Mouse (Mus musculus): Measurements from ENCODE around the gene Higd1a. TPM values are rescaled to one million over a fixed set of nuclear protein-coding genes. Genes with fewer than 3 reads are reported as not detected.
A peak's percentile ranks its signal among the peaks of the same experiment; 100 is the strongest.

Gene Higd1a
- polyA plus RNA-seq, 1 experiment from 2014 or later: 224 TPM

DNA sequence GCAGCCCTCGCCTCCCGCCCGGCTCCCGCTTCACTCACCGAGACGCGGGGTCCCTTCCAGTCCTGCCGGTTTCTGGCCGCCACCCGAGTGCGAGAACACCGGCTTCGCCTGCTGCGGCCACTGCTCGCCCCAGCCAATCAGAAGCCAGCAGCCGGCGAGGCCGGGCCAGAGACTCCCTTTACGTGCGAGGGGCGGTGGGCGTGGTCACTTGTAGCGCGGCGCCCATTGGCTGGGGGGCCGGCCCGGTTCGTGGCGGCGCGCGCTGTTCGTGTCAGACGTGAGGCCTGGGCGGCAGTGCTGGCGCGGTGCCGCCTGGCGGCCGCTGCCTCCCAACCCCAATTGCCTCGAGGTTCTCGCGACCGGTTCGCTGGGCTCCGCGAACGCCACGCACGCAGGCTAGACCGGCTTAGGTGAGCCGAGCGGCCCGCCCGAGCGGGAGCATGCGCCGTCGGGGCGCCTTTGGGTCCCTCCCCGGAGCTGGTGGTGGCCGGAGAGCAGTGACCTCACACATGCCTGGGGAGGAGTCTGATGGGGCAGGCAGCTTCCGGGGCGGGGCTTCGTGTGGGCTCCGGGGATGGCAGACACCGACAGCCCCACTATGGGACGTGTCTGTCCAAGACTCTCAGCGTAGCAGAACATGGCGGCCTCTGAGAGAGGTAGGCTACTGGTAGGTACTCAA is 549 bp downstream of the Higd1a start:
- ATAC-seq (ENCODE audit: insufficient number of reproducible peaks, low FRiP score, low TSS enrichment, low read depth): peak; percentile 99
- H3K36me3 ChIP-seq: no peaks in the 10 kb centered on the region
- WGBS: under 1% methylated on average over 70 of the region's 70 CpGs
- peak overlapping the region; percentile 69 for H3K9ac ChIP-seq
- no peaks in the 10 kb centered on the region for H3K27me3 ChIP-seq
- H3K27ac ChIP-seq (replicated peaks): peak overlapping the region; percentile 96
- H3K4me3 ChIP-seq (replicated peaks): peak overlapping the region; percentile 73
- no peaks in the 10 kb centered on the region for H3K9me3 ChIP-seq (replicated peaks)
- H3K4me1 ChIP-seq: 0 out of 2 replicates have a peak, but pooled peaks cover 15% of the 10 kb centered on the region
- H3K4me2 ChIP-seq (replicated peaks): peak overlapping the region; percentile 84

DNA sequence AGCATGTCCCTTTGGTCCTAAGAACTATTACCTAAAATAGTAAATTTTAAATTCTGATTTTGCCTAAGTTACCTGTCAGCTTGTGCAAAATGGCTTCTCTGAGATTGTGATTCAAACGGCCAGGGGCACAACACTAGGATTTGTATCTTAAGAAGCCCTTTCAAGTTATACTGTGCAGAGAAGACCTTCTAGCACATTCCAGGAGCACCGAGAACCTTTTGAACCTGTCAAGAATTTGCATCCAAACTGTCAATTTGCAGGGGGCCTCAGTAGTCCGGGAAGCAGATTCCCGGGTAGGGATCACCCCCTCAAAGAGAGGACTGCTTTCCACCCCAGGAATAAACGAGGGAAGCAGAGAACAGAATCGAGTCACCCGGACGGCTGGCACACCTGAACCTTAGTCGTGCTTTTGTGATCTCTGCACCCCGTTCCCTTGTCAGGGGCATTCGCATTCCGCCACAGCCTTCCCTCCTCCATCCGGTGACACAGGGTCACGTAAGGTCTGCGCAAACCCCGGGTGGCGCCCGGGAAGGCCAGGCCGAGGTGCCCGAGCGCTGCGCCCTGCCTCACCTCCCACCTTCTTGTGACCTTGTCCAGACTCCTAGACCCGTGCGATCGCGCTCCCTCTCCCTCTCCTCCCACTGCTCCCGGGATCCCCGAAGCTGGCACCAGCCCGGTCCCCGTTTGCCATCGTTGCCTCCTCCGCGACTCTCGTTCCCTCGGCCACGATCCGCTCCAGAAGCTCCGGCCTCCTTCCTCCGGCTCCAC is 1.3 kb downstream of the Higd1a start:
- ATAC-seq (ENCODE audit: insufficient number of reproducible peaks, low FRiP score, low TSS enrichment, low read depth): no peak; the same call in 1 of the 2 replicates
- 1% methylated on average over 39 of the region's 39 CpGs for WGBS

DNA sequence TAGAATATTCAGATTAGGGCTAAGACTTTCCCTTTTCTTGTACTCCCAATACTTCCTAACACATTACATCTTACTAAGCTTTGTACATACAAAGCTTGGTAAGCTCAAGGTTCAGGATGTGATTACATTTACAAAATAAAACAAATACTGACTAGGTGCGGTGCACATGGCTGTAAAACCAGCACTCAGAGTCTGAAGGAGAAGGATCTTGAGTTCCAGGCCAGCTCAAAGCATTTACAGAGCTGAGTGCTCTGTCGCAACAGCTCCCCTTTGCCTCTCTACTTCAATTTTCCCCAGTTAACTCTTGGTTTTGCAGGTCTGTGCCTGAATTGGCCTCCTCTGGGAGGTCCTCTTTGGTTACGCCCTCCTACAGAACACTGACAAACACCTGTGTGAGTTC is 3.9 kb downstream of the Higd1a start:
- 0 out of 2 replicates have a peak, but pooled peaks cover 15% of the 10 kb centered on the region for H3K4me1 ChIP-seq
- WGBS: 87% methylated on average over 3 of the region's 3 CpGs
- H3K4me3 ChIP-seq (replicated peaks): no peak overlapping the region

More for the DNA sequence above, 1.3 kb downstream of the Higd1a start:
- Histone ChIP-seq H3K36me3 (peaks cover 3% of the 10 kb centered on the region; the same call in 1 of the 2 replicates), H3K27me3 (no peaks in the 10 kb centered on the region), H3K4me2 (replicated peaks) (peak overlapping the region; percentile 84), H3K9me3 (replicated peaks) (no peaks in the 10 kb centered on the region), H3K27ac (replicated peaks) (peak overlapping the region; percentile 96), H3K4me1 (0 out of 2 replicates have a peak, but pooled peaks cover 15% of the 10 kb centered on the region), H3K4me3 (replicated peaks) (peak overlapping the region; percentile 73), H3K9ac (peak overlapping the region; percentile 69)

DNA sequence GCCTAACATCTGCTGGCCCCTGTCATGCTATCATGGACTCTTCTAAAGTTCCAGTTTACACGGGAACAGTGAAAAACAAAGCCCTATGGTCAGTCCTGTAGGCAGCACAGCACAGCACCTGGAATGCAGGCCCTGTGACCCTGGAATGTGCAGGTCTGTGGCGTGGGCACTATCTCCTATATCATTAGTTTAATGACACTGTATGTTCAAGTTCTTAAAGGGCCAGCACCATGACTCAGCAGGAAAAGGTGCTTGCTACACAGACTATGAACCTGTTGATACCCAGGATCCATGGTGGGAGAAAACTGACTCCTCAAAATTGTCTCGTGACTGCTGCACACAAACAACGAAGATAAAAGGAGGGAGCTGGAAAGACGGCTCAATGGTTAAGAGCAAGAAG is 10.3 kb downstream of the Higd1a start:
- no peaks in the 10 kb centered on the region for H3K4me1 ChIP-seq
- H3K9ac ChIP-seq: no peak overlapping the region
- no peak overlapping the region for H3K4me2 ChIP-seq (replicated peaks)
- no peak overlapping the region for H3K27ac ChIP-seq (replicated peaks)
- no peak overlapping the region for H3K4me3 ChIP-seq (replicated peaks)
- WGBS: 76% methylated on average over 5 of the region's 5 CpGs
- no peaks in the 10 kb centered on the region for H3K27me3 ChIP-seq
- ATAC-seq (ENCODE audit: insufficient number of reproducible peaks, low FRiP score, low TSS enrichment, low read depth): no peak
- no peaks in the 10 kb centered on the region for H3K9me3 ChIP-seq (replicated peaks)
- H3K36me3 ChIP-seq: peaks cover 40% of the 10 kb centered on the region

More for the DNA sequence above, 3.9 kb downstream of the Higd1a start:
- ATAC-seq (ENCODE audit: insufficient number of reproducible peaks, low FRiP score, low TSS enrichment, low read depth): no peak
- H3K27ac ChIP-seq (replicated peaks): no peak overlapping the region
- no peaks in the 10 kb centered on the region for H3K27me3 ChIP-seq
- peaks cover 23% of the 10 kb centered on the region for H3K36me3 ChIP-seq
- no peaks in the 10 kb centered on the region for H3K9me3 ChIP-seq (replicated peaks)
- no peak overlapping the region for H3K4me2 ChIP-seq (replicated peaks)
- H3K9ac ChIP-seq: no peak overlapping the region

DNA sequence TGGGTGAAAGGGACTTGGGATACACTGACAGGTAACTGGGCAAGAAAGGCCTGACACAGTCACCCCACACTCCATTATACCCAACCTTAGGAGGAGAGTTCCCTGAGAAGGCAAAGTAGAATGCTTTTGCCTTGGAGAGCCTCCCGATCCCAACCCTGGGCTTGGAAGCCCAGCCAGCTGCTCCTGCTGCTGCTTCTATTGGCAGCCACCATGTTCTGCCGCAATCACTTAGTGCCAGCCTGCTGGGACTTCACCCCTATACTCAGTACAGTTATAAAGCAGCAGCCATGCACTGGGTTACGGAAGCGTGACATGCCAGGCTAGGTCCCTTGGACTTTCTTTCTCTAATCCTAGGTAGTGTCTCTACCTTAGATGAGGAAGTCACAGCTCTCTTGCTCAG is 11.0 kb downstream of the Higd1a start:
- Histone ChIP-seq H3K36me3 (peaks cover 40% of the 10 kb centered on the region), H3K4me2 (replicated peaks) (no peak overlapping the region), H3K4me3 (replicated peaks) (no peak overlapping the region), H3K27me3 (no peaks in the 10 kb centered on the region), H3K4me1 (no peaks in the 10 kb centered on the region), H3K9me3 (replicated peaks) (no peaks in the 10 kb centered on the region), H3K9ac (no peak overlapping the region), H3K27ac (replicated peaks) (no peak overlapping the region)
- 94% methylated on average over 4 of the region's 4 CpGs for WGBS
- no peak for ATAC-seq (ENCODE audit: insufficient number of reproducible peaks, low FRiP score, low TSS enrichment, low read depth)

DNA sequence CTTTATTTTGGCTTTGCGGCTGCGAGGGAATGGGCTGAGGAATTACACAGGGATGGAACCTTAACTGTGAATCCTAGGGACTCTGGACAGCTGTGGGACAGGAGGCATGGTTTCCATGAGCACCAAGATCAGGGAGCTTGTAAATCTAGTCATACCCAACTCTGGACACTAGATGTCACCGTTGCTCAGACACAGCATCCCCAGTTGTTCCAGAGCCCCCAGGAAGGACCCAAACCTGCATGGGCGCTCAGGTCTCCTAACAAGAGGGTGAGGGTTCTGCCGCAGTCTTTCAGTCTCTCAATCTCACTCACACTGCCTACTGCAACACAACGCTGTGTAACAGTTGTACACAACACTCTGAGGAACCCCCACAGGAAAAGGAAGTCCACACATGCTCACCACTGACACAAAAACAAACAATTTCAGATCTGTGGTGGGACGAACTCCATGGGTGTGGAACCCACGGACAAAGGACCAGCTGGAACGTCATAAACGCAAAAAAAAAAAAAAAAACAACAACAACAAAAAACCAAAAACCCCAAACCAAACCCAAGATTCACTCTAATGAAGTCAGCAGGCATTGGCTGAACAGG is 11.5 kb downstream of the Higd1a start:
- Histone ChIP-seq H3K9ac (no peak overlapping the region), H3K4me3 (replicated peaks) (no peak overlapping the region), H3K4me2 (replicated peaks) (no peak overlapping the region), H3K4me1 (no peaks in the 10 kb centered on the region), H3K27me3 (no peaks in the 10 kb centered on the region), H3K27ac (replicated peaks) (no peak overlapping the region), H3K36me3 (peaks cover 35% of the 10 kb centered on the region), H3K9me3 (replicated peaks) (no peaks in the 10 kb centered on the region)
- WGBS: 49% methylated on average over 10 of the region's 10 CpGs
- ATAC-seq (ENCODE audit: insufficient number of reproducible peaks, low FRiP score, low TSS enrichment, low read depth): no peak; the same call in 1 of the 2 replicates

DNA sequence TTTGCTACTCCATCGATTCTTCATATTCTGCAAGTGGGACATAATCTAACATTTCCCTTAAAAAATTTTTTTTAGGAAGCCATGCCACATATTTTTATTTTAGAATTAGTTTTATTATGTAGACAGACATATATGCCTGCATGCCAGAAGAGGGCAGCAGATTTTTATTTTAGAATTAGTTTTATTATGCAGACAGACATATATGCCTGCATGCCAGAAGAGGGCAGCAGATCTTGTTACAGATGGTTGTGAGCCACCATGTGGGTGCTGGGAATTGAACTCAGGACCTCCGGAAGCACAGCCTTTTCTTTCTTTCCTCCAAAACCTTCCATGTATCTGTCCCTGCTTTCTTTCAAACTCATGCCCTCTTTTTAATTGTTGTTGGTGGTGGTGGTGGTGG is 15.2 kb downstream of the Higd1a start:
- Histone ChIP-seq H3K9me3 (replicated peaks) (no peaks in the 10 kb centered on the region), H3K27ac (replicated peaks) (no peak overlapping the region), H3K4me1 (peaks cover 10% of the 10 kb centered on the region; the same call in 1 of the 2 replicates), H3K4me3 (replicated peaks) (no peak overlapping the region), H3K4me2 (replicated peaks) (no peak overlapping the region), H3K36me3 (0 out of 2 replicates have a peak, but pooled peaks cover 9% of the 10 kb centered on the region), H3K9ac (no peak overlapping the region), H3K27me3 (no peaks in the 10 kb centered on the region)
- no peak for ATAC-seq (ENCODE audit: insufficient number of reproducible peaks, low FRiP score, low TSS enrichment, low read depth)
- 96% methylated on average over 2 of the region's 2 CpGs for WGBS

DNA sequence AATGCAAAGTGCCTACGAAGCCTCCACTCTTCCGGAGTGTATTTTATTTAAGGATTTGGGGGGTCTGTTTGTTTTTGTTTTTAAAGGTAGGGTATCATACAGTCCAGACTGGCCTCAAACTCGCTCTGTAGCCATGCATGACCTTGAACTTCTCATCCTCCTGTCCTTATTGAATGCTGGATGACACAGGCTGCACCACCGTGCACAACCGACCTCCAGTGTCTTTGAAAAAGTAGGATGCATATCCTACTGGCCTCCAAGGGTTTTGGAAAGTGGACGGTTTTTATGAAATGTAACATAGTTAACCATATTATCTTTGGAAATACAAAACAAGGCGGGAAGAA is 18.6 kb downstream of the Higd1a start:
- H3K9me3 ChIP-seq (replicated peaks): no peaks in the 10 kb centered on the region
- H3K27ac ChIP-seq (replicated peaks): no peak overlapping the region
- H3K9ac ChIP-seq: peak overlapping the region; percentile 27; the same call in 1 of the 2 replicates
- WGBS: 33% methylated on average over 7 of the region's 7 CpGs
- no peaks in the 10 kb centered on the region for H3K27me3 ChIP-seq
- no peaks in the 10 kb centered on the region for H3K36me3 ChIP-seq
- H3K4me2 ChIP-seq (replicated peaks): peak overlapping the region; percentile 83
- H3K4me3 ChIP-seq (replicated peaks): peak overlapping the region; percentile 51
- H3K4me1 ChIP-seq: peaks cover 10% of the 10 kb centered on the region; the same call in 1 of the 2 replicates
- no peak for ATAC-seq (ENCODE audit: insufficient number of reproducible peaks, low FRiP score, low TSS enrichment, low read depth)

DNA sequence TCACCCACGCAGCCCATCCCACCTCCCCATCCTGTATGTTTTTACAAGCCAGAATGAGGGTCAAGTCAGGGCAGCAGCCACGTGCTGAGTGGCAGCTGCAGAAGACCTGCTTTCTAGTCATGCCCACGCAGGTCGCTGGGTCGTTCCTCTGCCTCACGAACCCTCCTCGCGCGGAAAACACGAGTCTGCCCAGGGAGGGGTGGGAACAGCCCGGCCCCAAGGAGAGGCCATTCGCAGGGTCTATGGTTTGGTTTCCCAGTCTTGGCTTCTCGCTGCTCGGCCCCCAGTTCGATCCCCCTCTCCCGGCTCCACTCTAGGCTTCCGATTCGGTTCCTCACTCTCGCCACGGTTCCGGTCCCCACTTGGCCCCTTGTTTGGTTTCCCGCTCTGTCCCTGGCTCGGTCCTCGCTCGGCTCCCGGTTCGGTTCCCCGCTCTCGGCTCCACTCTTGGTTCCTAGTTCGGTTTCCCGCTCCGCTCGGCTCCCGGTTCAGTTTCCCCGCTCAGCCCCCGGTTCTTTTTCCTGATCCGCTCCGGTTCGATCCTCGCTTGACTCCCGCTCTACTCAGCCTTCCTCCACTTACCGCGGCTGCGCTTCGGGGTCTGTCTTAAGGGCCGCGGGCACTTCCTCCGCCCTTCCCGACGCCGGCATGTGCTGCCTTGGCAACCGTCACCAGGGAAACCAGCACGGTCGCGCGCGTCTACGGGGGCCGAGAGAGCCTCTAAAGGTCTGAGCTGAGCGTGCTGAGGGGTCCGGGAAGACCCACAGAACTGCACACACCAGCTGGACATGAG is 19.1 kb downstream of the Higd1a start, which contains the start of gene Ccdc13:
Ccdc13 (minus strand) TSS at position 633 of the 793 bp plus-strand sequence.
- WGBS: 3% methylated on average over 61 of the region's 61 CpGs
- Histone ChIP-seq H3K27me3 (no peaks in the 10 kb centered on the region), H3K36me3 (no peaks in the 10 kb centered on the region), H3K4me2 (replicated peaks) (peak within 1 kb of the TSS; percentile 83), H3K4me1 (peaks cover 10% of the 10 kb centered on the region; the same call in 1 of the 2 replicates), H3K27ac (replicated peaks) (no peak within 1 kb of the TSS), H3K9ac (peak within 1 kb of the TSS; percentile 27; the same call in 1 of the 2 replicates), H3K4me3 (replicated peaks) (peak within 1 kb of the TSS; percentile 51), H3K9me3 (replicated peaks) (no peaks in the 10 kb centered on the region)
- peak; percentile 83 for ATAC-seq (ENCODE audit: insufficient number of reproducible peaks, low FRiP score, low TSS enrichment, low read depth)

DNA sequence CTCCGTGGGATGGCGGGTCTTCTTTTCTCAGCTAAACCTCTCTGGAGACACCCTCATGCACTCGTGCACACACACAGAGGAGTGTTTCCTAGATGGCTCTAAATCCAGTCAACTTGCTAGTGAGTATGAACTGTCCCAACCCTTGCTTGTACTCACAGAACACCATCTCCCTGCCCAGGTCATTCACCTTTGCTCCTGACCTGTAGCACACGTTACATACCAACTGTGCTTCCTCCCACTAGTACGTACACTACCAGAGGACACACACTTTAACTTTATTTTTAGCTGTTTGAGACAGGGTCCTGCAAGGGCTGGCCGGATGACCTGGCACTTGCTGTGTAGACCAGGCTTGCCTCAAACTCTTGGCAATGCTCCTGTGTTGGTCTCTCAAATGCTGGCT is 20.2 kb downstream of the Higd1a start:
- no peak for ATAC-seq (ENCODE audit: insufficient number of reproducible peaks, low FRiP score, low TSS enrichment, low read depth)
- 91% methylated on average over 6 of the region's 6 CpGs for WGBS
- no peak overlapping the region for H3K27ac ChIP-seq (replicated peaks)
- no peaks in the 10 kb centered on the region for H3K9me3 ChIP-seq (replicated peaks)
- H3K4me1 ChIP-seq: peaks cover 10% of the 10 kb centered on the region; the same call in 1 of the 2 replicates
- H3K4me3 ChIP-seq (replicated peaks): no peak overlapping the region
- no peaks in the 10 kb centered on the region for H3K27me3 ChIP-seq
- no peak overlapping the region for H3K4me2 ChIP-seq (replicated peaks)
- no peaks in the 10 kb centered on the region for H3K36me3 ChIP-seq
- H3K9ac ChIP-seq: no peak overlapping the region
